Mouse (Mus musculus) olfactory bulb, adult 2 months (tissue): ENCODE data around the gene Serpinb1c.

Source experiments
- CTCF ChIP-seq: fragments of 200-500 bp; IDR thresholded peaks from 2 replicates; pipeline ENCODE4 v1.5.1; 2012; ENCODE audit warnings: low read depth, mild to moderate bottlenecking, low read length, moderate library complexity; ENCODE audit not compliant: insufficient read depth
- POLR2A ChIP-seq: fragments of 200-500 bp; IDR thresholded peaks from 2 replicates; pipeline ENCODE4 v1.6.1; 2012; ENCODE audit warnings: mild to moderate bottlenecking, low read depth, low read length, moderate library complexity; ENCODE audit not compliant: insufficient read depth

DNA sequence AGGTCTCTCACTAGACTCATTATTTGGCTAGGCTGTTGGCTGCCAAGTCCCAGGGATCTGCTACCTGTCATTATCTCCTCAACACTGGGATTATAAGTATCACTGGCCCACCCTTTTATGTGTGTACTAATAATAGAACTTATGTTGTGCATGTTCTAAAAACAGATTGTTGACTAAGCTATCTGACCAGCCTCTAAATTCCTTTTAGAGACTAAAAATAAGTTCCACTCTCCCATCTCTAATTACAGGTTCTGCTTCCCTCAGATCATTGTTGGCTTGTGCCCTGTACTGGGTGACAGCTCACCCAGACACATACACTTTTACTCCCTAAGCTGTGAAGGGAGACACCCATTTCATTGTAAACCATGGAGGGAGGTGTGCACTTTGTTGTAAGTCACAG is 24.6 kb upstream of the Serpinb1c start:
- TF ChIP-seq CTCF (no peak), POLR2A (no peak)
